Mouse (Mus musculus): ENCODE results near the gene Tlcd1. TPM values are rescaled to one million over a fixed set of nuclear protein-coding genes. Genes with fewer than 3 reads are reported as not detected.

Tlcd1 gene
- polyA plus RNA-seq, 1 experiment from 2014 or later = 14.2 TPM

- peaks cover 12% of the 10 kb centered on the region for H3K4me1 ChIP-seq (replicated peaks)
- peak overlapping the region; percentile 29 for H3K4me2 ChIP-seq
- WGBS = 45% methylated on average over 19 of the region's 19 CpGs
- no peaks in the 10 kb centered on the region for H3K27me3 ChIP-seq (replicated peaks)
- H3K9ac ChIP-seq = no peak overlapping the region
- H3K9me3 ChIP-seq (replicated peaks) = no peaks in the 10 kb centered on the region
- H3K36me3 ChIP-seq = peaks cover 11% of the 10 kb centered on the region
- H3K27ac ChIP-seq (ENCODE audit: poor library complexity, severe bottlenecking) = no peak overlapping the region
- no peak overlapping the region for H3K4me3 ChIP-seq
- no peak for ATAC-seq (ENCODE audit: insufficient number of reproducible peaks, low FRiP score)
Observed at GRCm38 (mm10) chr11:78168541-78169468, 7.7 kb upstream of the Tlcd1 start.

- no peak overlapping the region for H3K27ac ChIP-seq (ENCODE audit: poor library complexity, severe bottlenecking)
- no peaks in the 10 kb centered on the region for H3K27me3 ChIP-seq (replicated peaks)
- H3K36me3 ChIP-seq = peaks cover 11% of the 10 kb centered on the region
- H3K4me2 ChIP-seq = no peak overlapping the region
- H3K4me1 ChIP-seq (replicated peaks) = peaks cover 10% of the 10 kb centered on the region
- 84% methylated on average over 15 of the region's 15 CpGs for WGBS
- no peaks in the 10 kb centered on the region for H3K9me3 ChIP-seq (replicated peaks)
- H3K9ac ChIP-seq = no peak overlapping the region
- H3K4me3 ChIP-seq = no peak overlapping the region
- ATAC-seq (ENCODE audit: insufficient number of reproducible peaks, low FRiP score) = no peak
Observed at GRCm38 (mm10) chr11:78170306-78170705, 6.2 kb upstream of the Tlcd1 start.

- Histone ChIP-seq H3K36me3 (peaks cover 11% of the 10 kb centered on the region), H3K9ac (no peak overlapping the region), H3K4me1 (replicated peaks) (peaks cover 7% of the 10 kb centered on the region), H3K27me3 (replicated peaks) (no peaks in the 10 kb centered on the region), H3K4me2 (no peak overlapping the region), H3K9me3 (replicated peaks) (no peaks in the 10 kb centered on the region), H3K4me3 (no peak overlapping the region), H3K27ac (ENCODE audit: poor library complexity, severe bottlenecking) (no peak overlapping the region)
- WGBS = 75% methylated on average over 4 of the region's 4 CpGs
- ATAC-seq (ENCODE audit: insufficient number of reproducible peaks, low FRiP score) = no peak
Observed at GRCm38 (mm10) chr11:78171328-78171727, 5.2 kb upstream of the Tlcd1 start.

GRCm38 (mm10) chr11:78172034-78172747, 4.3 kb upstream of the Tlcd1 start:
- H3K4me1 ChIP-seq (replicated peaks) = peaks cover 7% of the 10 kb centered on the region; the same call in 1 of the 2 replicates
- no peak overlapping the region for H3K27ac ChIP-seq (ENCODE audit: poor library complexity, severe bottlenecking)
- H3K4me2 ChIP-seq = no peak overlapping the region
- no peaks in the 10 kb centered on the region for H3K27me3 ChIP-seq (replicated peaks)
- 83% methylated on average over 16 of the region's 16 CpGs for WGBS
- no peak overlapping the region for H3K4me3 ChIP-seq
- H3K9me3 ChIP-seq (replicated peaks) = no peaks in the 10 kb centered on the region
- H3K9ac ChIP-seq = peak overlapping the region; percentile 0; the same call in 1 of the 2 replicates
- peaks cover 11% of the 10 kb centered on the region for H3K36me3 ChIP-seq
- no peak for ATAC-seq (ENCODE audit: insufficient number of reproducible peaks, low FRiP score)

GRCm38 (mm10) chr11:78172748-78173383, 3.6 kb upstream of the Tlcd1 start:
- no peak overlapping the region for H3K4me2 ChIP-seq
- H3K9ac ChIP-seq = 0 out of 2 replicates have a peak overlapping the region, but pooled peaks have one; percentile 0
- H3K9me3 ChIP-seq (replicated peaks) = no peaks in the 10 kb centered on the region
- H3K4me3 ChIP-seq = no peak overlapping the region
- ATAC-seq (ENCODE audit: insufficient number of reproducible peaks, low FRiP score) = no peak
- H3K27me3 ChIP-seq (replicated peaks) = no peaks in the 10 kb centered on the region
- no peak overlapping the region for H3K27ac ChIP-seq (ENCODE audit: poor library complexity, severe bottlenecking)
- H3K4me1 ChIP-seq (replicated peaks) = peaks cover 7% of the 10 kb centered on the region
- WGBS = 77% methylated on average over 19 of the region's 19 CpGs
- H3K36me3 ChIP-seq = peaks cover 11% of the 10 kb centered on the region

DNA sequence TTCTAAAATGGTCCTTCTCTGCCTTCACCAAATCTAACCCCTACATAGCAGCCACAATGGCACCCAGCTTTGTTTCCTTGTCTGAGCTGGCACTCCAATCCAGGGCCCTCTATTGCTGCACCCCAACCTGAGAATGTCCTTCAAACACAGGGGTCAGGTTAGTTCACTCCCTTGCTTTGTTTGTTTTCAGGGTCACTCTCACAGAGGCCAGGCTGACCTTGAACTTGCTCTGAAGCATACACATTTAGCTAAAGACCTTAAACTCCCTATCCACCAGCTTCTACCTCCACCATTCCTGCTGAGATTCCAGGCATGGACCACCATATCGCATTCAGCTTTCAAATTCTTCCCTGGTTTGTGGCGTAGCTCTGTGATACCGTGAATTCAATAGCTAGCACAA, 2.0 kb upstream of the Tlcd1 start:
- Histone ChIP-seq H3K4me3 (no peak overlapping the region), H3K36me3 (peaks cover 14% of the 10 kb centered on the region), H3K4me2 (no peak overlapping the region), H3K9me3 (replicated peaks) (no peaks in the 10 kb centered on the region), H3K9ac (no peak overlapping the region), H3K27me3 (replicated peaks) (no peaks in the 10 kb centered on the region), H3K4me1 (replicated peaks) (peaks cover 13% of the 10 kb centered on the region), H3K27ac (ENCODE audit: poor library complexity, severe bottlenecking) (no peak overlapping the region)
- no peak for ATAC-seq (ENCODE audit: insufficient number of reproducible peaks, low FRiP score)
- WGBS = 96% methylated on average over 3 of the region's 3 CpGs

GRCm38 (mm10) chr11:78175771-78176401, 625 bp upstream of the Tlcd1 start:
- Histone ChIP-seq H3K4me3 (peak overlapping the region; percentile 59), H3K9me3 (replicated peaks) (no peaks in the 10 kb centered on the region), H3K9ac (peak overlapping the region; percentile 83; the same call in 1 of the 2 replicates), H3K27me3 (replicated peaks) (no peaks in the 10 kb centered on the region), H3K36me3 (peaks cover 24% of the 10 kb centered on the region), H3K27ac (ENCODE audit: poor library complexity, severe bottlenecking) (peak overlapping the region; percentile 93), H3K4me1 (replicated peaks) (peaks cover 27% of the 10 kb centered on the region), H3K4me2 (peak overlapping the region; percentile 88)
- 11% methylated on average over 10 of the region's 10 CpGs for WGBS
- no peak for ATAC-seq (ENCODE audit: insufficient number of reproducible peaks, low FRiP score)

GRCm38 (mm10) chr11:78176905-78177331, 407 bp downstream of the Tlcd1 start:
- H3K9ac ChIP-seq = peak overlapping the region; percentile 83
- peaks cover 30% of the 10 kb centered on the region for H3K36me3 ChIP-seq
- H3K4me3 ChIP-seq = peak overlapping the region; percentile 59
- peak overlapping the region; percentile 93 for H3K27ac ChIP-seq (ENCODE audit: poor library complexity, severe bottlenecking)
- under 1% methylated on average over 23 of the region's 23 CpGs for WGBS
- H3K4me1 ChIP-seq (replicated peaks) = peaks cover 32% of the 10 kb centered on the region
- H3K4me2 ChIP-seq = peak overlapping the region; percentile 88
- no peaks in the 10 kb centered on the region for H3K27me3 ChIP-seq (replicated peaks)
- no peak for ATAC-seq (ENCODE audit: insufficient number of reproducible peaks, low FRiP score)
- H3K9me3 ChIP-seq (replicated peaks) = no peaks in the 10 kb centered on the region

- Histone ChIP-seq H3K4me2 (peak overlapping the region; percentile 88), H3K27me3 (replicated peaks) (no peaks in the 10 kb centered on the region), H3K9me3 (replicated peaks) (no peaks in the 10 kb centered on the region), H3K4me1 (replicated peaks) (peaks cover 37% of the 10 kb centered on the region), H3K9ac (peak overlapping the region; percentile 83), H3K27ac (ENCODE audit: poor library complexity, severe bottlenecking) (peak overlapping the region; percentile 93), H3K4me3 (peak overlapping the region; percentile 59), H3K36me3 (peaks cover 34% of the 10 kb centered on the region)
- ATAC-seq (ENCODE audit: insufficient number of reproducible peaks, low FRiP score) = peak; percentile 25; the same call in 1 of the 2 replicates
- WGBS = under 1% methylated on average over 10 of the region's 10 CpGs
Observed at GRCm38 (mm10) chr11:78177437-78177836, 926 bp downstream of the Tlcd1 start.

GRCm38 (mm10) chr11:78177903-78178858, 1.7 kb downstream of the Tlcd1 start:
- H3K36me3 ChIP-seq = peaks cover 30% of the 10 kb centered on the region
- peaks cover 34% of the 10 kb centered on the region for H3K4me1 ChIP-seq (replicated peaks)
- H3K4me3 ChIP-seq = peak overlapping the region; percentile 59
- no peaks in the 10 kb centered on the region for H3K9me3 ChIP-seq (replicated peaks)
- ATAC-seq (ENCODE audit: insufficient number of reproducible peaks, low FRiP score) = peak; percentile 89
- peak overlapping the region; percentile 93 for H3K27ac ChIP-seq (ENCODE audit: poor library complexity, severe bottlenecking)
- H3K27me3 ChIP-seq (replicated peaks) = no peaks in the 10 kb centered on the region
- H3K9ac ChIP-seq = peak overlapping the region; percentile 83
- WGBS = under 1% methylated on average over 82 of the region's 84 CpGs
- peak overlapping the region; percentile 88 for H3K4me2 ChIP-seq

Data from heart, embryonic 12.5 days (tissue).